Mouse (Mus musculus) cerebellum, adult 18-20 months (tissue): ENCODE measurements around the gene Fkbp11.

Source experiments
- DNase-seq, 2 experiments: peaks; one replicate each; pipeline ENCODE4 v3.0.0; 2021

Fkbp11 gene

DNA sequence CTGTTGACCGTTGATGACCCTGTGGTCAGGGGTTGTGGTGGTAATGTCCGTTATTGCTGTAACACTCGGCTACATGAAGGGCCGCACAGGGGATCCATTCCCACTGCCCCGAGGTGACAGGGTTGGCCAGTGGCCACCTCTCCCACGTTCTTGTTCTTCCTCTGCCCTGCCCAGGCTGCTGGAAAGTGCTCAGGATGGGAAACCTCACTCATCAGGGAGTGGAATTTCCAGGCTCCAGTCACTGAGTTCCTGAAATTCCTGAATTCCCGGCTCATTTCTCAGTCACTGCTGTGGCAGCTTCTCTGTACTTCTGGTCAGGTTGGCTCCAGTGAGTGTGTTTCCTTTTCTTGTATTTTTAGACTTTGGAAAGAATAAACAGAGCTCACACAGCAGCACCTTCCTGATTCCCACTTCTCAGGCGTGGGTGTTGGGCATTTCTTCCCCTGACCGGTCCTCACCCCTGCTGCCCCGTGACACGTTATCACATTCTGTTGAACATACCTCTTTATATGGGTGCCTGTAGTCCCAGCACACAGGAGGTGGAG lies 35.8 kb downstream of the Fkbp11 start:
- DNase-seq = no peak

DNA sequence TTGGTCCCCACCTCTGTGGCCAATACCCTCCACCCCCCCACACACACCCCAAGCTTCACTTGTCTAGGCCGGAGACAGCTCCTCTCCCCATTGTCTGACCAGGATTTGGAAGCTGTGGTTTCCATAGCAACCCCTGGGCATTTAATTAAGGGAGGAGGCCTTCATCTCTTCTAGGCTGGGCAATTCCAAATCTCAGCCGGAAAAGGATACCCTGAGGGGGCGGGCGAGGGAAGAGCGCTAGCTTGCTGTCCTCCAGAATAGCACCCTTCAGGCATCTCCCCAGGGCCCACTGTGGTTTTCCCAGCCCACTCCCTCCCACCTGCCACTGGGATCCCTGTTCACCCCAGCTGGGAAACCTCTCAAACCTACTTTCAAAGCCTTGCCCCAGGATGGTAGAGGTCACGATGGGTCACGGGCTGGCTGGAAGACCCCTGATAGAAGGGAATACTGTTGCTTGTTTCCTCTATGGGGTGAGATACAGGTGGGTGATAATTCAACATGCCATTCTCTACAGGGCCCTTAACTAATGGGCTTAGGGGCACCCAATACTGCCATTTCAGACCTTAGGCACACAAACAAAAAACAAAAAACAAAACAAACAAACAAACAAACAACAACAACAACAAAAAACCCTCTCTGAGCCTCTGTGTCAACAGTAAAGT lies 36.4 kb downstream of the Fkbp11 start:
- DNase-seq = no peak

DNA sequence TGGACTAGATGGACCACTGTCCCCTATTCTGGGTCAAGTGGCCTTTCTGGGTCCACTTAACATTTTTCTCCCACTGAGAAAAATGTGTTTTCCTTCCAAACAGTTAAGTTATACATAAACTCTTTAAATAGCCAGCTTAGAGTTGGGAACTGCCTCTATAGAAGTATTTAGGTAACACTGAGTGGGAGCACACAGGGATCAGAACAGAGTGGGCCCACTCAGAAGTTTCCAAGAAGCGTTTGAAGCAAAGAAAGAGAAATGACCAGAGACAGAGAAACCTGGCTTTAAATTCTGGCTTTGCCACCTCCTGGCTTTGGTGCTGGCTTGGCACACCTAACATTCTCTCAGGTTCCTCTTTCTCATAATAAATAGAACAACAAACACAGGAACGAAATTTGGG lies 38.3 kb downstream of the Fkbp11 start:
- no peak for DNase-seq

DNA sequence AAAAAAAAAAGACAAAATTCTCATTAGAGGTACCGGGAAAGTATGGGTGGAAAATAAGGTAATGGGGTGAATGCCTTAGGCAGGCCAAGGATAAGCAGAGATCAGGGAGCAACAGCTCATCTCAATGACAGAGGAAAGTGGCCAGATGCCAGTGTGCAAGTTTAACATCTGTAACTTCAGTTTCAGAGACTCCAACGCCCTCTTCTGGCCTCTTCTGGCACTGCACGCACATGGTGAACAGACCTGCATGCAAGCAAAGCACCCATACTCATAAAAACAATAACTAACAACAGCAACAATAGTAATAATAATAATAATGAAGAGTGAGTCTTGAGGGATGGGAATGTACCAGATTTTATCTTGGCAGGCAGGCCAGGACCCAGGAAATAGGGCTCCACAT lies 42.1 kb downstream of the Fkbp11 start:
- no peak for DNase-seq

DNA sequence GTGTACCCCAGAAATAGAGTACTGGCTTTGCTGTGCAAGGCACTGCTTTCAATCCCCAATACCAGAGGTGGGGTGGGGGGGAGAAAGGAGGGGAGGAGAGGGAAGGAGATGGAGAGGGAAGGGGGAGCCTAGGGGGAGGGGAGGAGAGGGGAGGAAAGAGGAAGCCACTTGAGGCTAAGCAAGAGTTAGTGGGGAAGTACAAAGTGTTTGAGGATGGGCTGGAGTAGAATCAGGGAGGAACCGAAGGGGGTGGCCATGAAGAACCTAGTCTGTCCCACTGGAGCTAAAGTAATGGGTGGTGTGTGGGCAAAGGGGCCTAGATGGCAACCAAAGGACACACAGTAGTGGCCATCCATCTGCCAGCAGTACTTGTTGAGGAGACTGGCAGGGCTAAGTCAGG lies 44.3 kb downstream of the Fkbp11 start:
- no peak for DNase-seq

DNA sequence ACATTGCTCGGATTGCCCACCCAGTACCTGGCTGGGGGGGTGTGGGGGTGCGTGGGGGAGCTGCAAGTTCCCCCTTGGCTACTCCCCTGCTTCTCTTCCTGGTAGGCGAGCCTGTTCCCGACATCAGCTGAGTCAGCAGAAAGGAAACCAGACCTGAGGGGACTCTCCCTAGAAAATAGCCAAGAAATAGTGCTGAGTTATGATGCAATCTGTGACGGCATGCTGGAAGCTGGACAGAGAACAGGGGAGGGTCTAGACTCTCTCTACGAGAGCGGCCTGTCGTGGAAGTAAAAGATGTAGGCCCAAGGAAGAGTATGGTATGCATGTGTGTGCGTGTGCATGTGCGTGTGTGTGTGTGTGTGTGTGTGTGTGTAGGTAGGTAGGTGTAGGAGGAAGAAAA lies 44.8 kb downstream of the Fkbp11 start:
- DNase-seq = no peak

DNA sequence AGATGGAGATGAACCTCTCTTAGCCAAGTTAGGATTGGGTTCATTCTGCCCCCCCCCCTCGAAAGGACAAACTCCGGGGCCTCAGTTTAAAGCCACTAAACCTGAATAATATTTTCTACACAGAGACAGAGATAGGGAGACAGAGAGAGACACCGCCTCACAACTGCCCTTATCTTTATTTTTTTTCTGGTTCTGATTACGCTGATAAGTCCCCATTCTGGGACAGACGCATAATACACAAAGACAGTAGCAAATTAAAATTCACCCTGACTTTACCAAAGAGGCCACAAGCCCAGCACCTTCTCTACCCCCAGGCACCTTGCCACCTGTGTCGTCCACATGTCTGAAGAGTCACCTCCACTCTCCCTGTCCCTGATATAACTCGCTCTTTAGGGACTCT lies 46.4 kb downstream of the Fkbp11 start:
- DNase-seq = no peak

DNA sequence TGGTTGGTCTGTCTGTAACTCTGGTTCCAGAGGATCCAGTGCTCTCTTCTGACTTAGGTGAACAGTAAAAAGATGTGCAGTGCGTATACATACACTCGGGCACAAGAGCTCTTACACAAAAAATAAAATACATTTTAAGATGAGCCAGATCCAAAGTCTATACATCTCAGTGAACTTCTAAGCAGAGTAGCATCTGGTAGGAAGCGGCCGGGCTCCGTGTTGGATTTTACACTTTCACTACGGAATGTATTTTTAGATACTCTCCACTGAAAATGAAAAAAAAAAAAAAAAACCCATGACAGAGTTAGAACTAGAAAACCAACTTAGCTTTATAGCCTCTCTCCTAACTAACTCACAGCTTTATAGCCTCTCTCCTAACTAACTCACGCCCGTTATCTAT lies 47.3 kb downstream of the Fkbp11 start:
- no peak for DNase-seq

DNA sequence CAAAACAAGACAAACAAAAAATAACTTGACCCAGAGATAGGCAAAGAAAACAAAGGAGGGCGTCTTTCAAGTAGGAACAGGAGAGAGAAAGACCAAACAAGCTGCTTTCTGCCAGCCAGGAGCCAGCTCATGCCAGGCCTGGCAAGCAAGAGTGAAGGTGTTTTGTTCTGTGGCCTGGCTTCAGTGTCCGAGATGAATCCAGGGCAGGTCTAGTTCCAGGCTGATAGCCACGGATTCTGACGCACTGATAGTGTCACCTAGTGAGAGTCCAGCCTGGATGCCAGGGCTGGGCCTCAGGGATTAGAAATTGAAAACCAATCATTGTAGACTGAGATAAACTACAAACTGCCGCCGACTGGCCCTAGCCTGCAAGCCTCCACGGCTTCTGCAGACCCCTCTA lies 50.0 kb downstream of the Fkbp11 start:
- DNase-seq = peak in 1 of 2 experiments; percentile 35

DNA sequence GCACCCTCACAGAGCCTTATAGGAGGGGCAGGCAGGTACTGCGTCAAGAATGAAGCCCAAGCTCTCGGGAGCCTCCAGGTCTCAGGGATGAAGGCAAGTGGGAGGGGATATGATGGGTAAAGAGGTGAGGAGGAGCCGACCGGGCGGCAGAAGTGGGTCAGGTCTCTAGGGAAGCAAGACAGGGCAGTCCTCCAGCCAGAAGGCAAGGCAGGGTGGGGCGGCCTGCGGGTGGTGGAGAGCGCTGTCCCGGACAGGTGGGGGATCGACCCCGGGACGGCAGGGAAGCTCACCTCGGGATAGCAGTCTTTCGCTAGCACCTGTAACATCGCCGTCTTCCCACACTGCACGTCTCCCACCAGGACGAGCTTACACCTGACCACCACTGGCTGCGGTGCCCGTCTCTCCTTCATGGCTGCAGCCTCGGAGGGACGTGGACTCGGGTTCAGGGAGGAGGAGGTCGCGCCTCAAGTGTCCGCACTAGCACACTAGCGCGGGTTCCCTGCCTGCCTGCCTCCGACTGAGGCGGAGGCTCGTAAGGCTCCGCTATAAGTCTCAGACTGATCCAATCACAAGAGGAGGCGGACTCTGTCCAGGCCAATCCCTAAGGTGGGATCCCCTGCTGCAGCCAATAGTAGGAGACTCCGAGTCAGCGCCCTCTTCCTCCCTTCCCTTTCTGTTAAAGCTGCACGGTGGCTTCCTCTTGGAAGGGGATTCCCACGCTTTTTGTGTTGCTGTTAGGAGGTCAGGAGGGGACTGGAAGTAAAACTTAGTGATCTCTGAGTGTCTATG lies 50.9 kb downstream of the Fkbp11 start, which contains the start of gene Rnd1:
Rnd1 (minus strand) TSS at position 522 of the 789 bp plus-strand sequence.
- DNase-seq = peak; percentile 94 to 95

DNA sequence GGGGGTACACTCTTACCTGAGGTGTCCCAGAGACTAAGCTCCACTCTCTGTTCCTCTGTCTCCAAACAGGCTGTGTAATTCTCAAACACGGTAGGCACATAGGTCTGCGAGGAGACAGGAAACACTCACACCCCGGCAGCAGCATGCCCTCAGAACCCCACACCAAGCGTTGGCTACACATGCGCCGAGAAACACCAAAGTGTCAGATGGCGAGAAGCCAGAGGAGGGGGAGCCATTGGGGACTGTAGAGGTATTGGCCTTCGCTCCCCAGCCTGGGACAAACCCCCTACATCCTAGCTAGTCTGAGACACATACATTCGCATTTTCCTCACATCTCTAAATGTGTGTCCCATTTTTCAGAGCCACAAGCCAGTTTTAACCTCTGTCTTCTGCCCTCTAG lies 51.5 kb downstream of the Fkbp11 start:
- peak; percentile 68 to 70 for DNase-seq

DNA sequence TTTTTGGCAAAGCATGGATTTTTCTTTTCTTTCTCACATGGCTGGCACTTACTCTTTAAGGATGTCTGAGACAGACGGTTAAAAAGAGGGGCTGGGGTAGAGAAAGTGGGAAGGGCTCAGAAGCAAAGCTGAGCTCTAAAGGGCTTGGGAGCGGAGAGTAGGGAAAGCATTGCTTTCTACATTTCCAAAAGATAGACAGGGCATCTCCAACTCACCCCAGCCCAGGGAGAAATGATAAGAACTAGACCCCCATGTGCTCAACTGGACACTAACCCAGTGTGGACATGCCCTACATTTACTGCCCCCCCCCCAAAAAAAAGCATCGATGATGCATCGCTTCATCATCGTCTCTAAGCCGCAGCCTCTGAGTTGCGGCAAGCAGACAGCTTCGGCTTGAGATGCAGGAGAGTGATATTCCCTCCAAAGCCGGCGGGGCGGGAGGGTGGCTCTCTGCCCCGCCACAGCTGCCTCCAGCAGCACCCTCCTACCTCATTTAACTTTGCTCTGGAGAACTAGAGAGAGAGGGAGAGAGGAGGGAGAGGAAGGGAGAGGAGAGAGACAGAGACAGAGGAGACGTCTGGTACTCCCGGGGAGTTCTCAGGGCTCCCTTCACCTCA lies 52.3 kb downstream of the Fkbp11 start:
- no peak for DNase-seq

DNA sequence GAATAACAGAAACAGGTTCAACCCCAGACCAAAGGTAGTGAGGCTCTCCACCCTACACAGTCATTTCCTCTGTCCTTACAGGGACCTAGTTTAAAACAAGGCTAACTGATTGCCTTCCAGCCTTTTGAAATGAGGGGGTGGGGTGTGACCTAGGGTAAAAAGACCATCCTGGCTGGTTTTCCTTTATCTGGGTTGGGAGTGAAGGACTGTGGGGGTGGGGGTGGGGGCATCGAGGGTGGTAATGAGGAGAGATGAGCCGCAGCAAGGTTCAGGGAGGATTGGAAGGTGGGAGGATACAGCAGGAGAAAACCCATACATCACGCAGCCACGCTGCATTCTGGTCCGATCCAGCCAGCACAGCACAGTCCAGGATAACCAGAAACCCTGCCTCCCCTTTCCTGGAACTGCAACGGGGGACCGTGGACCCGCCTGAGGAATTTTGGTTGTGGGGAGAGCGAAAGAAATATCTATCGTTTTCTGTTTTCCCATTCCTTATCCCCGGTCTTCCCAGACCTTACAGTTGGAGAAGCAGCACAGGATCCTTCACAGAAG lies 52.9 kb downstream of the Fkbp11 start:
- no peak for DNase-seq
